Mouse (Mus musculus) midbrain, embryonic 11.5 days (tissue): ENCODE results near the gene Epc2. TPM values are rescaled to one million over a fixed set of nuclear protein-coding genes. Genes with fewer than 3 reads are reported as not detected.

ENCODE experiments used
- ATAC-seq: fragments of 200-750 bp; cut with Nextera tagmentation; 2 replicates; pipeline ENCODE4 v1.8.0; 2017; ENCODE audit warnings: moderate TSS enrichment, moderate library complexity; ENCODE audit not compliant: low FRiP score
- DNase-seq: peaks from one replicate; pipeline ENCODE4 v3.0.0; 2015; ENCODE audit warnings: low spot score; ENCODE audit errors: missing footprints
- H3K27ac ChIP-seq: fragments of 300-500 bp; sonication (generic); 2 replicates; pipeline ENCODE4 v1.5.1; 2014; ENCODE audit warnings: low read depth, low read length
- H3K27me3 ChIP-seq: fragments of 300-500 bp; sonication (generic); 2 replicates; pipeline ENCODE4 v1.6.1; 2014; ENCODE audit warnings: mild to moderate bottlenecking, low read length, moderate library complexity, mixed read lengths; ENCODE audit not compliant: control insufficient read depth, insufficient read depth
- H3K36me3 ChIP-seq: fragments of 300-500 bp; sonication (generic); 2 replicates; pipeline ENCODE4 v1.6.1; 2014; ENCODE audit warnings: mild to moderate bottlenecking, low read length, moderate library complexity, mixed read lengths; ENCODE audit not compliant: control insufficient read depth, insufficient read depth
- H3K4me1 ChIP-seq: fragments of 300-500 bp; sonication (generic); 2 replicates; pipeline ENCODE4 v1.6.1; 2014; ENCODE audit warnings: low read length; ENCODE audit not compliant: control insufficient read depth, insufficient read depth
- H3K4me2 ChIP-seq: fragments of 300-500 bp; sonication (generic); 2 replicates; pipeline ENCODE4 v1.6.1; 2014; ENCODE audit warnings: mild to moderate bottlenecking, moderate library complexity
- H3K4me3 ChIP-seq: fragments of 300-500 bp; sonication (generic); 2 replicates; pipeline ENCODE4 v1.5.1; 2014; ENCODE audit warnings: low read depth, low read length
- H3K9ac ChIP-seq: fragments of 300-500 bp; sonication (generic); 2 replicates; pipeline ENCODE4 v1.6.1; 2014; ENCODE audit warnings: low read length
- H3K9me3 ChIP-seq: fragments of 300-500 bp; sonication (generic); 2 replicates; pipeline ENCODE4 v1.6.1; 2016; ENCODE audit warnings: low read length; ENCODE audit not compliant: control insufficient read depth
- WGBS: fragments of 180-500 bp; shearing (Covaris S2); extraction: QIAGEN DNeasy Blood & Tissue Kit; methylation state at CpG from one replicate; pipeline ENCODE4 v1.1.7; 2014; 5-methylcytosine and 5-hydroxymethylcytosine counted together
- polyA plus RNA-seq: library from polyadenylated mRNA; unstranded; fragments of >200 nt; fragmentation: Nextera tagmentation; extraction: Ambion mirVana; gene quantifications from 2 replicates; pipeline ENCODE4 v1.2.1, GENCODE M21; 2014

Epc2 gene
- polyA plus RNA-seq, 1 experiment from 2014 or later = 12.2 TPM

DNA sequence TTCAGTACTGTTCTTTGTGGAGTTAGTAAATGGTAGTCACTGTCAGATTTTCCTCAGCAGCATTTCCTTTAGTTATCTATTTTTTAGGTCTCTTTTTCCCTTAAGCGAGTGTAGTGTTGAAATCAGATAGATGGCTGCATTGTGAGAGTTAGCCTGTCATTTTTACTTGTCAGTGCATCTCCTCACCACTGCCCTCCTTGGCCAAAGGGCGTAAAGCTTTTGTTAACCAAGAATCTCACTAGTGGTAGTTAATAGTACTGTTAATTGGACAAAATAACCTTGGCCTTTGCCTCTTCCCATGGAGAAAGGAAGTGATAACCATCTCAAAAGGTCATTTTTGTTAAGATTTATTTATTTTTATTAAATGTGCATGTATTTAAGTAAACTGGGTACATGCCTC is 6.5 kb downstream of the Epc2 start:
- Histone ChIP-seq H3K4me2 (no peak overlapping the region), H3K27ac (no peak overlapping the region), H3K4me1 (0 out of 2 replicates have a peak, but pooled peaks cover 2% of the 10 kb centered on the region), H3K9me3 (peaks cover 5% of the 10 kb centered on the region; the same call in 1 of the 2 replicates), H3K9ac (no peak overlapping the region), H3K36me3 (no peaks in the 10 kb centered on the region; the same call in 1 of the 2 replicates), H3K4me3 (no peak overlapping the region), H3K27me3 (no peaks in the 10 kb centered on the region)
- 93% methylated on average over 2 of the region's 2 CpGs for WGBS
- ATAC-seq (no peak), DNase-seq (no peak)

- Histone ChIP-seq H3K27ac (no peak overlapping the region), H3K27me3 (no peaks in the 10 kb centered on the region), H3K9me3 (peaks cover 2% of the 10 kb centered on the region; the same call in 1 of the 2 replicates), H3K4me3 (no peak overlapping the region), H3K9ac (no peak overlapping the region), H3K4me1 (no peaks in the 10 kb centered on the region), H3K4me2 (no peak overlapping the region), H3K36me3 (no peaks in the 10 kb centered on the region; the same call in 1 of the 2 replicates)
- ATAC-seq (no peak), DNase-seq (no peak)
- WGBS = 86% methylated on average over 3 of the region's 3 CpGs
These were observed 14.5 kb downstream of the Epc2 start for GRCm38 (mm10) chr2:49465672-49466222.

DNA sequence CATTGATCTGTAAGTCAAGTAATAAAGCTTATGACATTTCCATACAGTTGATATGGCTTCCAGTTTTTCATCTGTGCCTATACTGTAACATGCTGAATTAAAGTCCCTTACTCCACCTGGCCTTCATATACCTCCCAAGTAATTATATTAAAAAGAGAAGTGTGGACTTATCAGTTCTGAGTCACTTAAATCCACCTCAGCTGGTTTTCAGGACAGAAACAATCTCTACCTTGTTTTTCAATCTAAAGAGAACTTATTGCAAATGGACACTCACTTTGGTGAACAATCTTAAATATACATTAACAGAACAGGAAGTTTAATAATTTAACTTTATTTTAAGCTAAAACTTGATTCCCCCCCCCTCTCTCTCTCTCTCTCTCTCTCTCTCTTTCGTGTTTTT is 15.8 kb downstream of the Epc2 start:
- H3K36me3 ChIP-seq = no peaks in the 10 kb centered on the region; the same call in 1 of the 2 replicates
- H3K27ac ChIP-seq = no peak overlapping the region
- 89% methylated on average over 1 of the region's 1 CpGs for WGBS
- H3K27me3 ChIP-seq = no peaks in the 10 kb centered on the region
- H3K4me2 ChIP-seq = no peak overlapping the region
- no peak for ATAC-seq
- no peak for DNase-seq
- peaks cover 2% of the 10 kb centered on the region; the same call in 1 of the 2 replicates for H3K9me3 ChIP-seq
- no peaks in the 10 kb centered on the region for H3K4me1 ChIP-seq
- H3K9ac ChIP-seq = no peak overlapping the region
- no peak overlapping the region for H3K4me3 ChIP-seq

DNA sequence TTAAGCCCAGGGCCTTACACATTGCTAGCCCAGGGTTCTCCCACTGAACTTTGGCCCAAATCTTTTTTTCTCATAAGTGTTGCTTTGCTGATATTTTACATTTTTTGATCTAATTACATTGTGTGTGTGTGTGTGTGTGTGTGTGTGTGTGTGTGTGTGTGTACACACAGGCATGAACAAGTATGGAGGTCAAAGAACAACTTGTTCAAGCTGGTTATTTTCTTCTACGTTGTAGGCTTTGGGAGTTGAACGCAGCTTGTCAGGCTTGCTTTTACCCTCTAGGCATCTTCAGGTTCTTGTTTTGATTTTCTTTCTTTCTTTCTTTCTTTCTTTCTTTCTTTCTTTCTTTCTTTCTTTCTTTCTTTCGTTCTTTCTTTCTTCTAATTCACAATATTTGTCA is 19.9 kb downstream of the Epc2 start:
- Histone ChIP-seq H3K36me3 (no peaks in the 10 kb centered on the region), H3K9me3 (no peaks in the 10 kb centered on the region), H3K4me1 (no peaks in the 10 kb centered on the region), H3K27ac (no peak overlapping the region), H3K9ac (no peak overlapping the region), H3K4me3 (no peak overlapping the region), H3K4me2 (no peak overlapping the region), H3K27me3 (no peaks in the 10 kb centered on the region)
- DNase-seq (no peak), ATAC-seq (no peak)
- WGBS = 93% methylated on average over 3 of the region's 3 CpGs

GRCm38 (mm10) chr2:49471641-49472355 is 20.5 kb downstream of the Epc2 start:
- Histone ChIP-seq H3K27ac (no peak overlapping the region), H3K4me2 (no peak overlapping the region), H3K36me3 (no peaks in the 10 kb centered on the region), H3K4me3 (no peak overlapping the region), H3K9ac (no peak overlapping the region), H3K9me3 (no peaks in the 10 kb centered on the region), H3K4me1 (no peaks in the 10 kb centered on the region), H3K27me3 (no peaks in the 10 kb centered on the region)
- ATAC-seq (no peak), DNase-seq (no peak)
- 88% methylated on average over 5 of the region's 5 CpGs for WGBS

DNA sequence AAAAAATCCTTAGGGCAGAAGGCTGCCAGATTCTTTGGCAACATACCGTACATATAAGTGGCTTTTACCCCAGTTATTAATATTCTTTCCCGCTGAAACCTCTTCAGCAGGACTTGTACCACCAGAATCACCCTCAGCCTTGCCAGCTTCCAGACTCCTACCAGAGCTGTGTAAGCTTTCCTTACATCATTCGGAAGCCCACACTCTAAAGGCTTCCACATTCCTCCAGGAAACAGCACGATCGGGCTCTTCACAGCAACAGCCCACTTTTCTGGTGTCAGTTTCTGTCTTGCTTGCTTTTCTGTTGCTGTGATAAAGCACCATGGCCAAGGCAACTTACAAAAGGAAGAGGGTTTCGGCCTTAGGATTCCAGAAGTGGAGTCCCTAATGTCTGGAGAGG is 21.2 kb downstream of the Epc2 start:
- Histone ChIP-seq H3K36me3 (no peaks in the 10 kb centered on the region), H3K4me3 (no peak overlapping the region), H3K9me3 (no peaks in the 10 kb centered on the region), H3K27me3 (no peaks in the 10 kb centered on the region), H3K4me1 (no peaks in the 10 kb centered on the region), H3K9ac (no peak overlapping the region), H3K4me2 (no peak overlapping the region), H3K27ac (no peak overlapping the region)
- WGBS = 92% methylated on average over 6 of the region's 6 CpGs
- DNase-seq = no peak
- no peak for ATAC-seq

DNA sequence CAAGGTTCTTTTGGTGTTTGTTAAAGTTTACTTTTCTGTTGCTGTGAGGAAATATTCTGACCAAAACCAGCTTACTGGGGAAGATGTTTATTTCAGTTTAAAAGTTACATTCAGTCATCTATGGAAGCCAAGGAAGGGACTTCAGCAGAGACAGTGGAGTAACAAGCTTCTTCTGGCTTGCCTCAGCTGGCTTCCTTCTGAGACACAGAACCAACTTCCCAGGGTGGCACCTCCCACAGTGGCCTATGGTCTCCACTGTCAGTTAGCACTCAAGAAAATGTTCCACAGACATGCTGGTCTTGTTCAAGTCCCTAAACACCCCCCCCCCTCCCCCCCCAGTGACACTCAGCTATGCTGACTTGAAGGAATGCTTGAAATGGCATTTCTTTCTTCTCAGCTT is 30.9 kb downstream of the Epc2 start:
- no peak overlapping the region for H3K4me3 ChIP-seq
- no peaks in the 10 kb centered on the region for H3K36me3 ChIP-seq
- no peak for DNase-seq
- H3K4me1 ChIP-seq = no peaks in the 10 kb centered on the region
- H3K27ac ChIP-seq = no peak overlapping the region
- H3K27me3 ChIP-seq = no peaks in the 10 kb centered on the region
- no peak overlapping the region for H3K9ac ChIP-seq
- ATAC-seq = no peak
- no peak overlapping the region for H3K4me2 ChIP-seq
- no peaks in the 10 kb centered on the region for H3K9me3 ChIP-seq

- DNase-seq = no peak
- WGBS = 97% methylated on average over 5 of the region's 5 CpGs
These were observed 32.1 kb downstream of the Epc2 start for GRCm38 (mm10) chr2:49483382-49483781.

DNA sequence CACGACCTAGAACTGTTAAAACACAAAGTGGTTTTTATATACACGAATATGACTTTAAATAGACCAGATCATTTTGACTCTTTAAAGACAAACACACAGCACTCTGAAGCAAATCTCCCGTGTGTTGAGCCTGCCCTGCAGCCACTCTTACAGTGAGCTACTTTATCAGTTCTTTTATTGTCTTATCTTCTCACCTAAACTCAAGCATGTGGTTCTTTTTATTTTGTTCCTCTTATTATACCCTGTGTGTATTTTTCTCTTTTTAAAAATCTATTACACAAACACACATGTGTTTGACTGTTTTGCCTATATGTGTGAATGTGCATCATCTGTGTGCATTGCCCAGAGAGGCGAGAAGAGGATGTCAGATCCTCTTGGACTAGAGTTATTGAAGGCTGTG is 50.1 kb downstream of the Epc2 start:
- Histone ChIP-seq H3K4me1 (no peaks in the 10 kb centered on the region), H3K27ac (no peak overlapping the region), H3K4me3 (no peak overlapping the region), H3K27me3 (no peaks in the 10 kb centered on the region), H3K9ac (no peak overlapping the region), H3K9me3 (no peaks in the 10 kb centered on the region), H3K36me3 (no peaks in the 10 kb centered on the region), H3K4me2 (no peak overlapping the region)
- 83% methylated on average over 4 of the region's 4 CpGs for WGBS
- DNase-seq (no peak), ATAC-seq (no peak)

More at GRCm38 (mm10) chr2:49483382-49483781, 32.1 kb downstream of the Epc2 start:
- Histone ChIP-seq H3K9ac (no peak overlapping the region), H3K4me1 (no peaks in the 10 kb centered on the region), H3K27ac (no peak overlapping the region), H3K27me3 (no peaks in the 10 kb centered on the region), H3K4me3 (no peak overlapping the region), H3K9me3 (no peaks in the 10 kb centered on the region), H3K36me3 (no peaks in the 10 kb centered on the region), H3K4me2 (no peak overlapping the region)
- no peak for ATAC-seq
